Mouse (Mus musculus): ENCODE measurements around the gene Gcsh.

Gene Gcsh

GRCm38 (mm10) chr8:116993095-116993867 lies at the start of gene Gcsh:
Gene Gcsh (minus strand): TSS chr8:116993537.
- DNase-seq (ENCODE audit: low spot score) = peak; percentile 99

GRCm38 (mm10) chr8:117039843-117040242 lies 46.5 kb upstream of the Gcsh start:
- DNase-seq (ENCODE audit: low spot score) = no peak

GRCm38 (mm10) chr8:117037374-117037935 lies 44.1 kb upstream of the Gcsh start:
- no peak for DNase-seq (ENCODE audit: low spot score)

GRCm38 (mm10) chr8:117033393-117033792 lies 40.1 kb upstream of the Gcsh start:
- DNase-seq (ENCODE audit: low spot score) = no peak

- DNase-seq (ENCODE audit: low spot score) = no peak
Observed at GRCm38 (mm10) chr8:117032609-117033008, 39.3 kb upstream of the Gcsh start.

GRCm38 (mm10) chr8:117031476-117031875 lies 38.1 kb upstream of the Gcsh start:
- no peak for DNase-seq (ENCODE audit: low spot score)

- no peak for DNase-seq (ENCODE audit: low spot score)
Observed at GRCm38 (mm10) chr8:117028686-117029085, 35.3 kb upstream of the Gcsh start.

- DNase-seq (ENCODE audit: low spot score) = no peak
Observed at GRCm38 (mm10) chr8:117027601-117028000, 34.3 kb upstream of the Gcsh start.

- no peak for DNase-seq (ENCODE audit: low spot score)
Observed at GRCm38 (mm10) chr8:117022297-117022993, 29.1 kb upstream of the Gcsh start.

- DNase-seq (ENCODE audit: low spot score) = no peak
Observed at GRCm38 (mm10) chr8:117019323-117020275, 26.3 kb upstream of the Gcsh start.

- DNase-seq (ENCODE audit: low spot score) = no peak
Observed at GRCm38 (mm10) chr8:117017896-117018295, 24.6 kb upstream of the Gcsh start.

- no peak for DNase-seq (ENCODE audit: low spot score)
Observed at GRCm38 (mm10) chr8:117017006-117017405, 23.7 kb upstream of the Gcsh start.

- DNase-seq (ENCODE audit: low spot score) = no peak
Observed at GRCm38 (mm10) chr8:117015670-117016069, 22.3 kb upstream of the Gcsh start.

GRCm38 (mm10) chr8:117011366-117011765 lies 18.0 kb upstream of the Gcsh start:
- DNase-seq (ENCODE audit: low spot score) = no peak

GRCm38 (mm10) chr8:116994016-116994716 lies 829 bp upstream of the Gcsh start:
- no peak for DNase-seq (ENCODE audit: low spot score)

GRCm38 (mm10) chr8:116992176-116992971 lies 963 bp downstream of the Gcsh start:
- no peak for DNase-seq (ENCODE audit: low spot score)

GRCm38 (mm10) chr8:116991241-116991640 lies 2.1 kb downstream of the Gcsh start:
- DNase-seq (ENCODE audit: low spot score) = no peak

- no peak for DNase-seq (ENCODE audit: low spot score)
Observed at GRCm38 (mm10) chr8:116989842-116990241, 3.5 kb downstream of the Gcsh start.

- peak; percentile 70 for DNase-seq (ENCODE audit: low spot score)
Observed at GRCm38 (mm10) chr8:116980117-116980516, 13.2 kb downstream of the Gcsh start.

- peak; percentile 98 for DNase-seq (ENCODE audit: low spot score)
Observed at GRCm38 (mm10) chr8:116978631-116979256, 14.6 kb downstream of the Gcsh start, which contains the start of gene 1700030J22Rik. Gene 1700030J22Rik (minus strand): TSS chr8:116978959.
